Mouse (Mus musculus) kidney, embryonic 16.5 days (tissue): ENCODE measurements around the gene Gm12169. TPM values are rescaled to one million over a fixed set of nuclear protein-coding genes. Genes with fewer than 3 reads are reported as not detected.

ENCODE experiments used
- ATAC-seq: fragments of 200-750 bp; cut with Nextera tagmentation; 2 replicates; pipeline ENCODE4 v1.8.0; 2017; ENCODE audit warnings: moderate TSS enrichment; ENCODE audit not compliant: low FRiP score, low TSS enrichment
- H3K27ac ChIP-seq: fragments of 300-500 bp; sonication (generic); 2 replicates; pipeline ENCODE4 v1.5.1; 2014; ENCODE audit warnings: low read length
- H3K27me3 ChIP-seq: fragments of 300-500 bp; sonication (generic); 2 replicates; pipeline ENCODE4 v1.6.1; 2014; ENCODE audit warnings: low read length, control low read depth, mixed read lengths; ENCODE audit not compliant: insufficient read depth
- H3K36me3 ChIP-seq: fragments of 300-500 bp; sonication (generic); 2 replicates; pipeline ENCODE4 v1.6.1; 2014; ENCODE audit warnings: low read length, control low read depth, mixed read lengths; ENCODE audit not compliant: insufficient read depth
- H3K4me1 ChIP-seq: fragments of 300-500 bp; sonication (generic); 2 replicates; pipeline ENCODE4 v1.6.1; 2014; ENCODE audit warnings: low read length, control low read depth, mixed read lengths; ENCODE audit not compliant: insufficient read depth
- H3K4me2 ChIP-seq: fragments of 300-500 bp; sonication (generic); replicated peaks from 2 replicates; pipeline ENCODE4 v1.6.1; 2014; ENCODE audit warnings: low read depth, low read length
- H3K4me3 ChIP-seq: fragments of 300-500 bp; sonication (generic); 2 replicates; pipeline ENCODE4 v1.5.1; 2014; ENCODE audit warnings: mild to moderate bottlenecking, low read length
- H3K9ac ChIP-seq: fragments of 300-500 bp; sonication (generic); replicated peaks from 2 replicates; pipeline ENCODE4 v1.6.1; 2014; ENCODE audit warnings: low read length
- H3K9me3 ChIP-seq: fragments of 300-500 bp; sonication (generic); 2 replicates; pipeline ENCODE4 v1.6.1; 2016; ENCODE audit warnings: low read length, control low read depth
- WGBS: fragments of 180-500 bp; shearing (Covaris S2); extraction: QIAGEN DNeasy Blood & Tissue Kit; methylation state at CpG from one replicate; pipeline ENCODE4 v1.1.7; 2014; 5-methylcytosine and 5-hydroxymethylcytosine counted together
- polyA plus RNA-seq: library from polyadenylated mRNA; unstranded; fragments of >200 nt; fragmentation: Nextera tagmentation; extraction: Ambion mirVana; gene quantifications from 2 replicates; pipeline ENCODE4 v1.2.1, GENCODE M21; 2015

The Gm12169 gene
- polyA plus RNA-seq, 1 experiment from 2014 or later, result not detected

DNA sequence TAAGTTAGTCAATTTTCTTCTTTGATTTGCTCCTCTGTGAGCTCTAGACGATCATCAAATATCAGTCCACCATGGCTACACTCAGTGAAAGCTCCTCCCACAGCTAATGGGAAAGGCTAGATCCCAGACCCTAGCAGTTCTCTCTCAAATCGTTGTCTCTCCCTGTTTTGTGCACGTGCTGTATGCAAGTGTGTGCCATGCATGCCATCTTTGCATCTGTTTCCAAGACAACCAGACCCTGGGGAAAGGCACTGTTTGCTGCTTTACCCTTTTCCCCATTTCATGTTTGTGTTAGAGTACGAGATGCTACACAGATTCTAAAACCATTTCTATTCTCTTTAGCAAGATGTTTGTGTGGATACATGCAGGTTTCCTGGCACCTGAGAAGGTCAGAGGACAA, 13.0 kb downstream of the Gm12169 start:
- Histone ChIP-seq H3K4me3 (no peak overlapping the region), H3K4me2 (no peak overlapping the region), H3K9ac (no peak overlapping the region), H3K27ac (no peak overlapping the region), H3K9me3 (no peaks in the 10 kb centered on the region), H3K4me1 (no peaks in the 10 kb centered on the region), H3K27me3 (no peaks in the 10 kb centered on the region), H3K36me3 (no peaks in the 10 kb centered on the region)
- WGBS, result 74% methylated on average over 4 of the region's 4 CpGs
- no peak for ATAC-seq

DNA sequence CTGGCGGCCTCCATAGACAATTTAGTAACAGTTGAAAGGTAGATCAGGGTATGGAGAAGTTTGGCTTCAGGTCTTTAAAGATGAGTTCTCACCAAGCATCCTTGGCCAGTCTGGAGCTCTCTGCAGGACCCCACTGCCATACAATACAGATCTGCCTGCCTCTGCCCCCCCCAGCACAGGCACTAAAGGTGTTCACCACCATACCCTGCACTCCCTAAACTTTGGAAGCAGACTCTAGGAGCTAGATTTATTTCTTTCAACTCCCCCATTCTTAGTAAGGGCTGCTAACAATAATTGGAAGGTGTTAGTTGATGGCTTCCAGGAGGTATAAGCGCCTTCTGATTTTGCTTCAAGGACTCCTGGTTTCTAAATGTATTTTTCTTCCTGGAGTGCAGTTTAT, 19.5 kb downstream of the Gm12169 start:
- 90% methylated on average over 2 of the region's 2 CpGs for WGBS
- Histone ChIP-seq H3K9ac (no peak overlapping the region), H3K9me3 (no peaks in the 10 kb centered on the region), H3K4me3 (no peak overlapping the region), H3K36me3 (no peaks in the 10 kb centered on the region), H3K4me1 (no peaks in the 10 kb centered on the region), H3K4me2 (no peak overlapping the region), H3K27me3 (no peaks in the 10 kb centered on the region), H3K27ac (no peak overlapping the region)
- no peak for ATAC-seq

DNA sequence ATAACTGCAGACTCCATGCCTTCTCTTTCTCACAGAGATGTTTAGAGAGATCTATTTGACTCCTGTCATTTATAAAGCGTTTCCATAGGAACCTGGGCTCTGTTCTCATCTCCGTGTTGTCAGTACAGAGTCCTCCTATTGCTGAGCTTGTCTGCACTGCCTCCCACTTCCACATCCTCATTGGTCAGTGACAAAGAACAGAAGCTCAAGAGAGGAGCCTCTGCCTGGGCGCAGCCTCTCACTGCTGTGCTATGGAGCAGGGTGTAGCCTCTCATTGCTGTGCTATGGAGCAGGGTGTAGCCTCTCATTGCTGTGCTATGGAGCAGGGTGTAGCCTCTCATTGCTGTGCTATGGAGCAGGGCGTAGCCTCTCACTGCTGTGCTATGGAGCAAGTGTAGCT, 25.7 kb downstream of the Gm12169 start:
- Histone ChIP-seq H3K27me3 (no peaks in the 10 kb centered on the region), H3K4me1 (no peaks in the 10 kb centered on the region), H3K27ac (no peak overlapping the region), H3K4me2 (no peak overlapping the region), H3K9ac (no peak overlapping the region), H3K4me3 (no peak overlapping the region), H3K9me3 (no peaks in the 10 kb centered on the region), H3K36me3 (no peaks in the 10 kb centered on the region)
- ATAC-seq, result no peak
- 83% methylated on average over 4 of the region's 4 CpGs for WGBS

DNA sequence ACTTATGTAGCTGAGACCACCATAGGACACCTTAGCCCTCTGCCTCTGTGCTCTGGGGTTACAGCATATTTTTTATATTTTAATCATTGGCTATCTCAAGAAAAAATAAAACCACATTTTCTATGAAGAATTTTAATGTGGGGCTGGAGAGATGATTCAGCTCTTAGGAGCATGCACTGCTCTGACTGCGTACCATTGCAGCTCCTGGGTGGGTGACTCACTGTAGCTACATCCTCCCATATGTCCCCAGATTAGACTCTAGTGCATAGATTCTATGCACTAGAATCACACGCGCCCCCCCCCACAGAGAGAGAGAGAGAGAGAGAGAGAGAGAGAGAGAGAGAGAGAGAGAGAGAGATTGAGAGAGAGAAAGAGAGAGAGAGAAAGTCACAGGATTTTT, 28.7 kb downstream of the Gm12169 start:
- Histone ChIP-seq H3K9me3 (no peaks in the 10 kb centered on the region), H3K4me2 (no peak overlapping the region), H3K27ac (no peak overlapping the region), H3K27me3 (no peaks in the 10 kb centered on the region), H3K4me3 (no peak overlapping the region), H3K4me1 (no peaks in the 10 kb centered on the region), H3K9ac (no peak overlapping the region), H3K36me3 (no peaks in the 10 kb centered on the region)
- no peak for ATAC-seq
- WGBS, result 90% methylated on average over 3 of the region's 3 CpGs

DNA sequence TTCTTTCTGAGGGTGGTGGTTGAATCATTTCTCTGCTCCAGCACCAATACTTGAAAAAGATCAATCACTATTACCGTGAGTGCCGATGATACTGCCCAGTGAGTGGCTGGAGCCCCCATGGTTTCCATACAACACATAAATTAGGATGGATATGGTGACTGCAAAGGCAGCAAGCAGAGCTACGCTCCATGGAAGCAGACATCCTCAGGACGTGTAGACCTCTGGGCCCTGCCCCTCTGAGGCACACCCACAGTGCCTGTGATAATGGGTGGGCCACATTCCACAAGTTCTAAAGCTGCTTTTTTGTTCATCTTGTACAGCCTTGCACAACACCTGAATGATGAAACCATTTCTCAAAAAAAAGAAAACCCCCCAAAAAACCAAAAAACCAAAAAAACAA, 37.1 kb downstream of the Gm12169 start:
- 79% methylated on average over 4 of the region's 4 CpGs for WGBS
- Histone ChIP-seq H3K36me3 (no peaks in the 10 kb centered on the region), H3K27ac (no peak overlapping the region), H3K4me1 (no peaks in the 10 kb centered on the region), H3K4me2 (no peak overlapping the region), H3K4me3 (no peak overlapping the region), H3K9ac (no peak overlapping the region), H3K27me3 (no peaks in the 10 kb centered on the region), H3K9me3 (no peaks in the 10 kb centered on the region)
- ATAC-seq, result no peak

DNA sequence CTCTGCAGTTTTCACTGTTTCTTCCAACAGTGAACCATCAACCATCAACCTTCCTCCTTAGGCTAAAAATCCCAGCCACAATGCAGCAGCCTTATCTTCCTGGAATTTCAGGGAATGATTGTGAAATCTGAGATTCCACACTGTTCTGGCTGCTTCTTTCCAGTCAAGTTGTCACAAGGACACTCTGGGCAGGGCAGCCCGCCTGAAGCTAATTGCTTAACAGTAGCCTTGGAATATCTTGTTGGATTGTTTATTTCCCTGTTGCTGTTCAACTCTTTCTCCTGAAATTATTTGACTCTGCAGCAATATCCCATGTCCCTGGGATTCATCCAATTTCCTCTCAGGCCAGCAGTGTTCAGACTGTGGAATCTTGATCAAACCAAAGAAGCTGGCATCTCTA, 40.7 kb downstream of the Gm12169 start:
- ATAC-seq, result no peak
- Histone ChIP-seq H3K9ac (no peak overlapping the region), H3K36me3 (no peaks in the 10 kb centered on the region), H3K4me2 (no peak overlapping the region), H3K27ac (no peak overlapping the region), H3K9me3 (no peaks in the 10 kb centered on the region), H3K4me3 (no peak overlapping the region), H3K27me3 (no peaks in the 10 kb centered on the region), H3K4me1 (no peaks in the 10 kb centered on the region)
- 50% methylated on average over 1 of the region's 1 CpGs for WGBS

DNA sequence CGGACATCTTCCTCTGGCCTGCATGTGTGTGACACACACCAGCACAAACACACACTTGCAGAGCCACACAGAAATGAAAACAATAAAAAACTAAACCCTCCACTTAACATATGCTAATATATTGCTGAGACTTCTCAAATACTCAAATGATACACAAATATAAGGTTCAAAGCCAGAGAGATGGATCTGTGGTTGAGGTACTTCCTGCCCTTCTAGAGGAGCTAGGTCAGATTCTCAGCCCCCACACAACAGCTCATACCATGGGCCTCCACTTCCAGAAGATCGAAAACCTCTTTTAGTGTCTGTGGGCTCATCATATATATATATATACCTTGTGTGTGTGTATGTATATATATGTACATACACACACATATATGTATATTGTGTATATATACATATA, 42.0 kb downstream of the Gm12169 start:
- Histone ChIP-seq H3K4me2 (no peak overlapping the region), H3K4me3 (no peak overlapping the region), H3K4me1 (no peaks in the 10 kb centered on the region), H3K27ac (no peak overlapping the region), H3K9me3 (no peaks in the 10 kb centered on the region), H3K9ac (no peak overlapping the region), H3K27me3 (no peaks in the 10 kb centered on the region), H3K36me3 (no peaks in the 10 kb centered on the region)
- WGBS, result 94% methylated on average over 2 of the region's 2 CpGs
- no peak for ATAC-seq

DNA sequence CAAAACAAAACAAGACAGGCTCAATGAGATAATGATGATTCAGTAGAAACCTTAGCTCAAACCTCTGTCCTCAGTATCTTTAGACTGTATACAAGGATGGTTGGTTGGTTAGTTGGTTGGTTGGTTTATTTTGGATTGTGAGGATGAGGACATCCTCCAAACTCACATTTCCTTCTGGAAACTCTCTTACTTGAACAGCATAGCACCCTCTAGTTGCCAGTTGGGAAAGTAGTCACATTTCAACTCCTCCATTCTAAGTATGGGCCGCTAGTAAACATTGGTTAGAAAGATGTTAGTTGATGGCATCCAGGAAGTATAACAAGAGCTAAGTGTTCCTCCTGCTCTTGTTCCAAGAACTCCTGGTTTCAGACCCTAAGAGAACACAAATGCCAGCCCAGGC, 45.1 kb downstream of the Gm12169 start:
- 78% methylated on average over 1 of the region's 1 CpGs for WGBS
- no peak overlapping the region for H3K27ac ChIP-seq
- H3K27me3 ChIP-seq, result no peaks in the 10 kb centered on the region
- no peak overlapping the region for H3K4me2 ChIP-seq
- H3K9ac ChIP-seq, result no peak overlapping the region
- H3K4me1 ChIP-seq, result no peaks in the 10 kb centered on the region
- no peak overlapping the region for H3K4me3 ChIP-seq
- no peak for ATAC-seq
- no peaks in the 10 kb centered on the region for H3K9me3 ChIP-seq
- no peaks in the 10 kb centered on the region for H3K36me3 ChIP-seq

DNA sequence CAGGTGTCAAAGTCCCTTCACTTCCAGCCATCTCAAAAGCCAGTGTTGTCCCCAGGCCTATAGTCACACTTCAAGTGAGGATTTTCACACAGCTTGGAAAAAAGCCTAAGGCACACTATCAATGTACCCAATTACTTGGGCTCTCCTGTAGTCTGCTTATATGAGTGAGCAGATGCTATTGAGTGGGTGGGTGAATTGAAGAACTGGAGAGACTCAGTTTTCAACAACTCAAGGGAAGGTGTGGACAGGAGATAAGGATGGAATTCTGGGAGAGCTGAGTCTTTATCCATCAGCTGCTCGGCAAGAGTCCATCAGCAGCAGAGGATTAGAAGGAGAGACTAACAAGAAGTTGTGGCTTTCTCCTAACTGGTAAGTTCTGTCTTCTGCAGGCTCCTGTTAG, 47.3 kb downstream of the Gm12169 start, which contains the start of gene BC053393:
TSS of gene BC053393 (plus strand) at position 210 of the 400 bp plus-strand sequence.
- Histone ChIP-seq H3K4me3 (no peak within 1 kb of the TSS), H3K4me1 (no peaks in the 10 kb centered on the region), H3K27ac (no peak within 1 kb of the TSS), H3K9me3 (no peaks in the 10 kb centered on the region), H3K9ac (no peak within 1 kb of the TSS), H3K27me3 (no peaks in the 10 kb centered on the region), H3K4me2 (no peak within 1 kb of the TSS), H3K36me3 (no peaks in the 10 kb centered on the region)
- 86% methylated on average over 1 of the region's 1 CpGs for whole genome bisulfite sequencing
- ATAC-seq, result no peak

DNA sequence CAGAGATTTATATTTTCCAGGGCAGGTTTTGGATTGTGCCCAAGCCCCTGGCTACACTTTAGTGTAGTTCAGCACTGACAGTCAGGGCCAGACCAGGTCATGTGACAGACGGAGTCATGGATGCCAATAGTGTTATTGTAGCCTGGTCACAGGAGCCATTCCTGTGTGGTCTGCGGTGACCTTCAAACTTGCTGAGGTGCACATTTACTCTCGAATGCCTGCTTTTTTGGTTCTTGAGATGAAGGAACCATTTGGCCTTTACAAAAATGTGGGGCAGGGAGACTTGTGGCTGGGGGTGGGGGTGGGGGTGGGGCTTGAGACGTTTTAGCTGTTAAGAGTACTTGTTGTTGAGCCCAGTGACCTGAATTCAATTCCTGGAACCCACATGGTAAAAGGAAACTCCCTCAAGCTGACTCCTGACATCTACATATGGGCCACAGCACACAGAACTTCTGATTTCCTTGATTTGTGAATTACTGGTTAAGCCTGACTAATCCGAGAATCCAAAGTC, 54.8 kb downstream of the Gm12169 start:
- no peaks in the 10 kb centered on the region for H3K4me1 ChIP-seq
- H3K9ac ChIP-seq, result no peak overlapping the region
- H3K27me3 ChIP-seq, result no peaks in the 10 kb centered on the region
- H3K9me3 ChIP-seq, result no peaks in the 10 kb centered on the region
- H3K4me2 ChIP-seq, result no peak overlapping the region
- no peak overlapping the region for H3K27ac ChIP-seq
- H3K36me3 ChIP-seq, result no peaks in the 10 kb centered on the region
- H3K4me3 ChIP-seq, result no peak overlapping the region
- peak; percentile 71; the same call in 1 of the 2 replicates for ATAC-seq
- WGBS, result 35% methylated on average over 5 of the region's 5 CpGs
